Mouse (Mus musculus): ENCODE results near the gene Csnk1g2. TPM values are rescaled to one million over a fixed set of nuclear protein-coding genes. Genes with fewer than 3 reads are reported as not detected.

The Csnk1g2 gene
- polyA plus RNA-seq, 1 experiment: 166 TPM

GRCm38 (mm10) chr10:80665981-80666733, 43.5 kb downstream of the Csnk1g2 start:
- WGBS: 25% methylated on average over 10 of the region's 10 CpGs
- H3K27me3 ChIP-seq (replicated peaks; ENCODE audit: control insufficient read depth, insufficient read depth, low read length): no peaks in the 10 kb centered on the region
- H3K4me3 ChIP-seq (ENCODE audit: insufficient read depth, low read depth, low read length): no peak overlapping the region
- TF ChIP-seq POLR2A (IDR thresholded peaks at IDR 0.05; ENCODE audit: low read depth, low read length) (no peak), CTCF (conservative IDR thresholded peaks at IDR 0.05; ENCODE audit: insufficient read depth, insufficient read length, low read depth, low read length) (no peak)
- H3K27ac ChIP-seq (ENCODE audit: insufficient read depth, low read depth, low read length): peak overlapping the region; percentile 90
- peaks cover 62% of the 10 kb centered on the region for H3K4me1 ChIP-seq (ENCODE audit: control insufficient read depth, insufficient read depth, low read length)
- H3K36me3 ChIP-seq (ENCODE audit: control insufficient read depth, insufficient read depth, low read length): peaks cover 12% of the 10 kb centered on the region
- peak; percentile 60 for DNase-seq

GRCm38 (mm10) chr10:80666837-80667412, 44.3 kb downstream of the Csnk1g2 start:
- peaks cover 59% of the 10 kb centered on the region for H3K4me1 ChIP-seq (ENCODE audit: control insufficient read depth, insufficient read depth, low read length)
- WGBS: 62% methylated on average over 19 of the region's 19 CpGs
- no peak for TF ChIP-seq POLR2A (IDR thresholded peaks at IDR 0.05; ENCODE audit: low read depth, low read length)
- no peaks in the 10 kb centered on the region for H3K27me3 ChIP-seq (replicated peaks; ENCODE audit: control insufficient read depth, insufficient read depth, low read length)
- H3K4me3 ChIP-seq (ENCODE audit: insufficient read depth, low read depth, low read length): no peak overlapping the region
- DNase-seq: no peak
- H3K36me3 ChIP-seq (ENCODE audit: control insufficient read depth, insufficient read depth, low read length): peaks cover 12% of the 10 kb centered on the region
- peak overlapping the region; percentile 90 for H3K27ac ChIP-seq (ENCODE audit: insufficient read depth, low read depth, low read length)

GRCm38 (mm10) chr10:80668614-80669013, 46.0 kb downstream of the Csnk1g2 start:
- WGBS: 57% methylated on average over 11 of the region's 11 CpGs

GRCm38 (mm10) chr10:80669018-80669417, 46.4 kb downstream of the Csnk1g2 start:
- Histone ChIP-seq H3K4me1 (ENCODE audit: control insufficient read depth, insufficient read depth, low read length) (peaks cover 71% of the 10 kb centered on the region), H3K27ac (ENCODE audit: insufficient read depth, low read depth, low read length) (peak overlapping the region; percentile 46), H3K36me3 (ENCODE audit: control insufficient read depth, insufficient read depth, low read length) (peaks cover 12% of the 10 kb centered on the region), H3K27me3 (replicated peaks; ENCODE audit: control insufficient read depth, insufficient read depth, low read length) (no peaks in the 10 kb centered on the region), H3K4me3 (ENCODE audit: insufficient read depth, low read depth, low read length) (no peak overlapping the region)
- no peak for TF ChIP-seq POLR2A (IDR thresholded peaks at IDR 0.05; ENCODE audit: low read depth, low read length)
- no peak for DNase-seq
- 61% methylated on average over 12 of the region's 12 CpGs for WGBS

More at GRCm38 (mm10) chr10:80668614-80669013, 46.0 kb downstream of the Csnk1g2 start:
- H3K4me1 ChIP-seq (ENCODE audit: control insufficient read depth, insufficient read depth, low read length): peaks cover 71% of the 10 kb centered on the region
- peaks cover 12% of the 10 kb centered on the region for H3K36me3 ChIP-seq (ENCODE audit: control insufficient read depth, insufficient read depth, low read length)
- H3K27me3 ChIP-seq (replicated peaks; ENCODE audit: control insufficient read depth, insufficient read depth, low read length): no peaks in the 10 kb centered on the region
- peak; percentile 76 for DNase-seq
- peak overlapping the region; percentile 46 for H3K27ac ChIP-seq (ENCODE audit: insufficient read depth, low read depth, low read length)
- no peak for TF ChIP-seq CTCF (conservative IDR thresholded peaks at IDR 0.05; ENCODE audit: insufficient read depth, insufficient read length, low read depth, low read length)
- no peak for TF ChIP-seq POLR2A (IDR thresholded peaks at IDR 0.05; ENCODE audit: low read depth, low read length)
- H3K4me3 ChIP-seq (ENCODE audit: insufficient read depth, low read depth, low read length): no peak overlapping the region

- H3K4me3 ChIP-seq (ENCODE audit: insufficient read depth, low read depth, low read length): no peak overlapping the region
- TF ChIP-seq POLR2A (IDR thresholded peaks at IDR 0.05; ENCODE audit: low read depth, low read length) (no peak), CTCF (conservative IDR thresholded peaks at IDR 0.05; ENCODE audit: insufficient read depth, insufficient read length, low read depth, low read length) (no peak)
- H3K27ac ChIP-seq (ENCODE audit: insufficient read depth, low read depth, low read length): peak overlapping the region; percentile 57
- peaks cover 12% of the 10 kb centered on the region for H3K36me3 ChIP-seq (ENCODE audit: control insufficient read depth, insufficient read depth, low read length)
- H3K4me1 ChIP-seq (ENCODE audit: control insufficient read depth, insufficient read depth, low read length): peaks cover 70% of the 10 kb centered on the region
- peak; percentile 97 for DNase-seq
- H3K27me3 ChIP-seq (replicated peaks; ENCODE audit: control insufficient read depth, insufficient read depth, low read length): no peaks in the 10 kb centered on the region
- 48% methylated on average over 7 of the region's 7 CpGs for WGBS
Observed at GRCm38 (mm10) chr10:80669737-80670485, 47.3 kb downstream of the Csnk1g2 start.

GRCm38 (mm10) chr10:80670531-80670930, 47.9 kb downstream of the Csnk1g2 start:
- TF ChIP-seq CTCF (conservative IDR thresholded peaks at IDR 0.05; ENCODE audit: insufficient read depth, insufficient read length, low read depth, low read length): no peak
- no peak for TF ChIP-seq POLR2A (IDR thresholded peaks at IDR 0.05; ENCODE audit: low read depth, low read length)
- Histone ChIP-seq H3K27ac (ENCODE audit: insufficient read depth, low read depth, low read length) (peak overlapping the region; percentile 57), H3K27me3 (replicated peaks; ENCODE audit: control insufficient read depth, insufficient read depth, low read length) (no peaks in the 10 kb centered on the region), H3K4me3 (ENCODE audit: insufficient read depth, low read depth, low read length) (no peak overlapping the region), H3K36me3 (ENCODE audit: control insufficient read depth, insufficient read depth, low read length) (peaks cover 12% of the 10 kb centered on the region), H3K4me1 (ENCODE audit: control insufficient read depth, insufficient read depth, low read length) (peaks cover 64% of the 10 kb centered on the region)
- DNase-seq: no peak
- 52% methylated on average over 2 of the region's 2 CpGs for WGBS

GRCm38 (mm10) chr10:80671251-80671650, 48.6 kb downstream of the Csnk1g2 start:
- DNase-seq: no peak
- no peaks in the 10 kb centered on the region for H3K27me3 ChIP-seq (replicated peaks; ENCODE audit: control insufficient read depth, insufficient read depth, low read length)
- H3K36me3 ChIP-seq (ENCODE audit: control insufficient read depth, insufficient read depth, low read length): peaks cover 12% of the 10 kb centered on the region
- WGBS: 78% methylated on average over 4 of the region's 4 CpGs
- TF ChIP-seq POLR2A (IDR thresholded peaks at IDR 0.05; ENCODE audit: low read depth, low read length): no peak
- TF ChIP-seq CTCF (conservative IDR thresholded peaks at IDR 0.05; ENCODE audit: insufficient read depth, insufficient read length, low read depth, low read length): no peak
- H3K4me3 ChIP-seq (ENCODE audit: insufficient read depth, low read depth, low read length): no peak overlapping the region
- no peak overlapping the region for H3K27ac ChIP-seq (ENCODE audit: insufficient read depth, low read depth, low read length)
- H3K4me1 ChIP-seq (ENCODE audit: control insufficient read depth, insufficient read depth, low read length): peaks cover 58% of the 10 kb centered on the region

All from kidney, adult 2 months (tissue).